In the genomic region with DNA sequence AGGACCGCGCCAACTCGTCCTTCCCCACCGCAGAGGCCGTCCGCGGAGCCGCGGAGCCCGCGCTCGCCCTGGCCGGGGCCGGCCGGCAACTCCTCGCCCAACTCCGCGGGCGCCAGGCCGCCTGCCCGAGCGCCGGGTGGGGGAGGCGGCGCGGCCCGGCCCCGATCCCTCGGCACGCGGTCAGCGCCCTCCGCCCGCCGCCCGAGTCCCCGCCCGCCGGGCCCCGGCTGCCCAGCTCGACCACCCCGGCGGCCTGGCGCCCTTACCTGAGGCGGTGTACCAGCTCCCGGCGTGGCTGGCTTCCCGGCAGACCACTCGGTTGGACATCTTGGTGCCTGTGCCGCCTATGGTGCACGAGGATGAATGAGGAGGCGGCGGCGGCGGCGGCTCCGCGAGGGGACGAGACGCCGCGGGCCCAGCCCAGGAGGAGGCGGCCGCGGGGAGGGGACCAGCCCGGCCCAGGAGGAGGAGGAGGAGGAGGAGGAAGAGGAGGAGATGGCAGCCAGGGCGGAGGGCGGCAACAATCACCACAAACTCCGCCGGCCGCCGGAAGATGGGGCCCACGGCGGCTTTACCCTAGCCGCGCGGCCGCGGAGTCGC, we compare ENCODE assay signal across 8 mouse cellular contexts. TPM values are rescaled to one million over a fixed set of nuclear protein-coding genes. Genes with fewer than 3 reads are reported as not detected.
DNase-seq lines count a peak whose midpoint lies in the region; ATAC-seq and TF ChIP-seq lines count a peak whose summit lies in the region.

No protein-coding gene starts in this region.

- no peak for TF ChIP-seq CTCF in CH12.LX (conservative IDR thresholded peaks at IDR 0.05 in 1 of 2, IDR thresholded peaks at IDR 0.05 in 1 of 2; ENCODE audit: low read depth in 2 of 2, low read length in 2 of 2)

- dilution Hi-C loops in CH12.LX (cut with MboI; ENCODE audit: extremely low pct_ligation_motif_present, extremely low pct_unique_long_range_greater_than_20kb, low sequenced_read_pairs), result no loop called here

- under 1% methylated on average over 66 of the region's 80 CpGs for WGBS in forebrain, embryonic 13.5 days
- under 1% methylated on average over 60 of the region's 80 CpGs for WGBS in neural tube, embryonic 14.5 days

- peak overlapping the region; percentile 95; the same call in 1 of the 2 replicates for H3K4me2 ChIP-seq in CH12.LX (ENCODE audit: insufficient read depth, low read depth, poor library complexity, severe bottlenecking)
- peak overlapping the region; percentile 71 for H3K4me2 ChIP-seq in forebrain, embryonic 13.5 days
- H3K4me2 ChIP-seq in neural tube, embryonic 14.5 days (ENCODE audit: low read depth, low read length), result peak overlapping the region; percentile 65

- peak overlapping the region; percentile 56 for H3K27ac ChIP-seq in CH12.LX (ENCODE audit: insufficient read depth, low read depth)
- H3K27ac ChIP-seq in forebrain, embryonic 13.5 days, result peak overlapping the region; percentile 96
- peak overlapping the region; percentile 97 for H3K27ac ChIP-seq in neural tube, embryonic 14.5 days (ENCODE audit: low read depth, low read length)

- H3K36me3 ChIP-seq in CH12.LX (replicated peaks in 1 of 2; ENCODE audit: control insufficient read depth in 1 of 2, insufficient read depth in 1 of 2, low read length in 1 of 2), result peaks cover 2 to 22% of the 10 kb centered on the region in 2 experiments
- H3K36me3 ChIP-seq in forebrain, embryonic 13.5 days (ENCODE audit: poor library complexity, severe bottlenecking), result peaks cover 8% of the 10 kb centered on the region
- H3K36me3 ChIP-seq in neural tube, embryonic 14.5 days (ENCODE audit: control insufficient read depth, insufficient read depth, low read length), result no peaks in the 10 kb centered on the region; the same call in 1 of the 2 replicates

- intact Hi-C loops in heart, postnatal 10 days (cut with DNase I), result loop anchor here (5.0 kb wide), 2 partner anchors 47 to 272 kb away; no protein-coding TSS in a partner anchor

- peak; percentile 74 for DNase-seq in CH12.LX (ENCODE audit: extremely low read depth)
- peak; percentile 84 to 90 for DNase-seq in heart, postnatal 10 days
- DNase-seq in layer of hippocampus, adult 18-20 months (ENCODE audit: low spot score in 2 of 2), result peak; percentile 71 to 83
- DNase-seq in lung, adult 18-20 months, result peak; percentile 91
- DNase-seq in testis, postnatal 10 days (ENCODE audit: low spot score), result peak; percentile 83

- peaks cover 44% of the 10 kb centered on the region for H3K79me2 ChIP-seq in CH12.LX (replicated peaks; ENCODE audit: control insufficient read depth, extremely low read depth, insufficient read depth, poor library complexity, severe bottlenecking)

- peak overlapping the region; percentile 81 to 90 (median 87) for H3K4me3 ChIP-seq in CH12.LX (replicated peaks in 1 of 3; ENCODE audit: low read depth in 2 of 3, low read length in 2 of 3, poor library complexity in 1 of 3)
- H3K4me3 ChIP-seq in forebrain, embryonic 13.5 days, result peak overlapping the region; percentile 94
- peak overlapping the region; percentile 97 for H3K4me3 ChIP-seq in neural tube, embryonic 14.5 days (ENCODE audit: low read depth, low read length)

- ATAC-seq in cerebellum, adult (ENCODE audit: insufficient number of reproducible peaks, low FRiP score, low TSS enrichment), result peak; percentile 77
- ATAC-seq in forebrain, embryonic 13.5 days, result peak; percentile 80
- ATAC-seq in neural tube, embryonic 14.5 days (ENCODE audit: low read depth), result peak; percentile 76

- H3K4me1 ChIP-seq in CH12.LX (ENCODE audit: control insufficient read depth in 1 of 2, insufficient read depth in 2 of 2), result peaks cover 3 to 34% of the 10 kb centered on the region in 2 experiments; a peak in 3 of 4 replicates
- peaks cover 25% of the 10 kb centered on the region for H3K4me1 ChIP-seq in forebrain, embryonic 13.5 days
- peaks cover 16% of the 10 kb centered on the region for H3K4me1 ChIP-seq in neural tube, embryonic 14.5 days (ENCODE audit: control insufficient read depth, insufficient read depth, low read length)

- no peak for TF ChIP-seq EP300 in CH12.LX (IDR thresholded peaks at IDR 0.05; ENCODE audit: low read length)

- in situ Hi-C loops in CH12.LX (cut with MboI; ENCODE audit: low pct_ligation_motif_present, low pct_unique_long_range_greater_than_20kb, low sequenced_read_pairs), result no loop called here

- TF ChIP-seq RAD21 in CH12.LX (IDR thresholded peaks at IDR 0.05; ENCODE audit: low read depth, low read length), result no peak

- H3K9ac ChIP-seq in CH12.LX (ENCODE audit: insufficient read depth, low read depth), result peak overlapping the region; percentile 98
- H3K9ac ChIP-seq in forebrain, embryonic 13.5 days, result peak overlapping the region; percentile 97
- H3K9ac ChIP-seq in neural tube, embryonic 14.5 days (replicated peaks; ENCODE audit: low read depth, low read length), result peak overlapping the region; percentile 97

- H3K9me3 ChIP-seq in CH12.LX (replicated peaks; ENCODE audit: low read length), result no peaks in the 10 kb centered on the region
- H3K9me3 ChIP-seq in forebrain, embryonic 13.5 days (replicated peaks), result no peaks in the 10 kb centered on the region
- H3K9me3 ChIP-seq in neural tube, embryonic 14.5 days (ENCODE audit: control insufficient read depth, low read length), result no peaks in the 10 kb centered on the region

- no peak for TF ChIP-seq POLR2A in CH12.LX (IDR thresholded peaks at IDR 0.05; ENCODE audit: low read depth, low read length)

- H3K27me3 ChIP-seq in CH12.LX (replicated peaks), result no peaks in the 10 kb centered on the region
- H3K27me3 ChIP-seq in forebrain, embryonic 13.5 days, result no peaks in the 10 kb centered on the region
- H3K27me3 ChIP-seq in neural tube, embryonic 14.5 days (ENCODE audit: control insufficient read depth, insufficient read depth, low read length), result no peaks in the 10 kb centered on the region

TF ChIP-seq in CH12.LX, 34 proteins besides CTCF, POLR2A, EP300 and RAD21:
- TF ChIP-seq NELFE (IDR thresholded peaks at IDR 0.05; ENCODE audit: low read depth, low read length), result peak; percentile 60; the same call in 1 of the 2 replicates
- no peak for TF ChIP-seq MAX (IDR thresholded peaks at IDR 0.05; ENCODE audit: low read length)
- TF ChIP-seq IRF4 (IDR thresholded peaks at IDR 0.05; ENCODE audit: low read depth, low read length), result no peak
- TF ChIP-seq NRF1 (IDR thresholded peaks at IDR 0.05; ENCODE audit: low read depth, low read length), result no peak
- TF ChIP-seq TCF12 (IDR thresholded peaks at IDR 0.05; ENCODE audit: low read depth, low read length), result peak; percentile 66
- no peak for TF ChIP-seq JUN (IDR thresholded peaks at IDR 0.05; ENCODE audit: insufficient read depth, low read depth, low read length)
- TF ChIP-seq MXI1 (IDR thresholded peaks at IDR 0.05; ENCODE audit: low read depth, low read length), result peak; percentile 41; the same call in 1 of the 2 replicates
- no peak for TF ChIP-seq SMC3 (IDR thresholded peaks at IDR 0.05; ENCODE audit: low read depth, low read length)
- no peak for TF ChIP-seq USF2 (conservative IDR thresholded peaks at IDR 0.05; ENCODE audit: low read depth, low read length)

RNA-seq across cellular contexts. Expression of a gene that starts 0.8 kb away (rescaled TPM):
- total RNA-seq in CH12.LX (2012; rRNA removed) (47.7 and 64.8 TPM in 2 replicates), CH12.LX (2014; rRNA removed) (133 and 160 TPM in 2 replicates)
- 76.4 and 83.7 TPM in 2 replicates for polyA plus RNA-seq in CH12.LX (2012; ENCODE audit: insufficient read length, low read depth)
- polyA plus RNA-seq in forebrain, embryonic 13.5 days (2015; fragmentation: Nextera tagmentation; extraction: Ambion mirVana), result 73.5 and 81.0 TPM in 2 replicates
- 10 to 100 TPM; 63.7 to 72.1 TPM for total RNA-seq in heart, postnatal 10 days (2021)
- 10 to 100 TPM; 40.5 to 44.0 TPM for total RNA-seq in layer of hippocampus, adult 18-20 months (2021)
- 65.7 and 65.8 TPM in 2 replicates for polyA plus RNA-seq in neural tube, embryonic 14.5 days (2014; fragmentation: Nextera tagmentation; extraction: Ambion mirVana)

RNA-seq across cellular contexts. Expression of a gene that starts 29.2 kb away (rescaled TPM):
- total RNA-seq in CH12.LX (2012; rRNA removed) (66.7 and 87.4 TPM in 2 replicates), CH12.LX (2014; rRNA removed) (156 and 170 TPM in 2 replicates)
- 184 and 244 TPM in 2 replicates for polyA plus RNA-seq in CH12.LX (2012; ENCODE audit: insufficient read length, low read depth)
- polyA plus RNA-seq in forebrain, embryonic 13.5 days (2015; fragmentation: Nextera tagmentation; extraction: Ambion mirVana), result 255 and 275 TPM in 2 replicates
- total RNA-seq in heart, postnatal 10 days (2021), result 10 to 100 TPM; 62.3 to 68.4 TPM
- 10 to 100 TPM; 48.5 to 51.3 TPM for total RNA-seq in layer of hippocampus, adult 18-20 months (2021)
- polyA plus RNA-seq in neural tube, embryonic 14.5 days (2014; fragmentation: Nextera tagmentation; extraction: Ambion mirVana), result 225 and 237 TPM in 2 replicates

RNA-seq across cellular contexts. Expression of a gene that starts 44.3 kb away (rescaled TPM):
- total RNA-seq in CH12.LX (2012; rRNA removed) (15.0 and 17.3 TPM in 2 replicates), CH12.LX (2014; rRNA removed) (26.8 and 30.8 TPM in 2 replicates)
- polyA plus RNA-seq in CH12.LX (2012; ENCODE audit: insufficient read length, low read depth), result 19.5 and 21.7 TPM in 2 replicates
- 25.3 and 25.7 TPM in 2 replicates for polyA plus RNA-seq in forebrain, embryonic 13.5 days (2015; fragmentation: Nextera tagmentation; extraction: Ambion mirVana)
- 10 to 100 TPM; 32.2 to 37.9 TPM for total RNA-seq in heart, postnatal 10 days (2021)
- total RNA-seq in layer of hippocampus, adult 18-20 months (2021), result 10 to 100 TPM; 53.6 to 55.6 TPM
- polyA plus RNA-seq in neural tube, embryonic 14.5 days (2014; fragmentation: Nextera tagmentation; extraction: Ambion mirVana), result 48.5 and 51.5 TPM in 2 replicates

Comparison
In these comparisons a context has a peak if more than half of its experiments do, and no peak if none do; other contexts are left out.
1. Peak in every context shown above with its lines: DNase-seq, ATAC-seq, H3K4me3 ChIP-seq and H3K27ac ChIP-seq.